Comparison of ENCODE assay signal across 7 mouse cellular contexts in genomic region chr8:83955106-83955957, GRCm38 (mm10). TPM values are rescaled to one million over a fixed set of nuclear protein-coding genes. Genes with fewer than 3 reads are reported as not detected.
A peak's percentile ranks its signal among the peaks of the same experiment; 100 is the strongest.
DNase-seq lines count a peak whose midpoint lies in the region; ATAC-seq lines count a peak whose summit lies in the region.

TSS of gene Gm10644 (minus strand) at chr8:83955205.
TSS of gene Asf1b (plus strand) at chr8:83955507.

- H3K27me3 ChIP-seq in embryonic facial prominence, embryonic 11.5 days (ENCODE audit: control insufficient read depth, insufficient read depth, low read length), result no peaks in the 10 kb centered on the region
- no peaks in the 10 kb centered on the region for H3K27me3 ChIP-seq in limb, embryonic 10.5 days (ENCODE audit: low read depth, poor library complexity, severe bottlenecking)
- H3K27me3 ChIP-seq in midbrain, embryonic 13.5 days, result no peaks in the 10 kb centered on the region

- peak within 1 kb of the TSS; percentile 71 for H3K4me2 ChIP-seq in embryonic facial prominence, embryonic 11.5 days (ENCODE audit: low read depth, low read length)
- H3K4me2 ChIP-seq in midbrain, embryonic 13.5 days (replicated peaks), result peak within 1 kb of the TSS; percentile 93

- peak within 1 kb of the TSS; percentile 56 for H3K9ac ChIP-seq in embryonic facial prominence, embryonic 11.5 days (replicated peaks; ENCODE audit: low read length)
- H3K9ac ChIP-seq in midbrain, embryonic 13.5 days (replicated peaks), result peak within 1 kb of the TSS; percentile 61

- H3K36me3 ChIP-seq in embryonic facial prominence, embryonic 11.5 days (replicated peaks; ENCODE audit: control insufficient read depth, insufficient read depth, low read depth, low read length), result no peaks in the 10 kb centered on the region
- H3K36me3 ChIP-seq in limb, embryonic 10.5 days, result peaks cover 8% of the 10 kb centered on the region; the same call in 1 of the 2 replicates
- no peaks in the 10 kb centered on the region for H3K36me3 ChIP-seq in midbrain, embryonic 13.5 days

- peak; percentile 100 for ATAC-seq in embryonic facial prominence, embryonic 11.5 days (replicated peaks; ENCODE audit: insufficient number of reproducible peaks, low FRiP score, low TSS enrichment, low read depth)
- peak; percentile 88 for ATAC-seq in granulocyte monocyte progenitor cell, adult 5-6 weeks (replicated peaks; ENCODE audit: poor library complexity, severe bottlenecking)
- ATAC-seq in midbrain, embryonic 13.5 days, result peak; percentile 100

- no peaks in the 10 kb centered on the region; the same call in 1 of the 2 replicates for H3K4me1 ChIP-seq in embryonic facial prominence, embryonic 11.5 days (ENCODE audit: control insufficient read depth, insufficient read depth, low read length)
- peaks cover 21% of the 10 kb centered on the region for H3K4me1 ChIP-seq in limb, embryonic 10.5 days
- peaks cover 18% of the 10 kb centered on the region for H3K4me1 ChIP-seq in midbrain, embryonic 13.5 days (replicated peaks)

- DNase-seq in adrenal gland, postnatal 14 days, result peak; percentile 99
- peak; percentile 100 for DNase-seq in embryonic facial prominence, embryonic 11.5 days (ENCODE audit: low spot score)
- peak; percentile 100 for DNase-seq in kidney, adult 11 months
- DNase-seq in limb, embryonic 10.5 days (ENCODE audit: low spot score), result peak; percentile 98
- DNase-seq in spleen, adult 12 weeks (ENCODE audit: low spot score), result peak; percentile 92

- peak within 1 kb of the TSS; percentile 46 for H3K4me3 ChIP-seq in embryonic facial prominence, embryonic 11.5 days (ENCODE audit: low read depth, low read length)
- peak within 1 kb of the TSS; percentile 84 for H3K4me3 ChIP-seq in limb, embryonic 10.5 days
- H3K4me3 ChIP-seq in midbrain, embryonic 13.5 days (replicated peaks), result peak within 1 kb of the TSS; percentile 61

- under 1% methylated on average over 75 of the region's 75 CpGs for WGBS in embryonic facial prominence, embryonic 11.5 days
- WGBS in limb, embryonic 10.5 days, result under 1% methylated on average over 75 of the region's 75 CpGs
- WGBS in midbrain, embryonic 13.5 days, result under 1% methylated on average over 75 of the region's 75 CpGs

- H3K27ac ChIP-seq in embryonic facial prominence, embryonic 11.5 days (replicated peaks; ENCODE audit: low read depth, low read length), result no peak within 1 kb of the TSS
- H3K27ac ChIP-seq in limb, embryonic 10.5 days, result peak within 1 kb of the TSS; percentile 81
- H3K27ac ChIP-seq in midbrain, embryonic 13.5 days, result peak within 1 kb of the TSS; percentile 64; the same call in 1 of the 2 replicates

- no peaks in the 10 kb centered on the region for H3K9me3 ChIP-seq in embryonic facial prominence, embryonic 11.5 days (replicated peaks; ENCODE audit: control insufficient read depth, low read length)
- H3K9me3 ChIP-seq in limb, embryonic 10.5 days (replicated peaks), result no peaks in the 10 kb centered on the region
- H3K9me3 ChIP-seq in midbrain, embryonic 13.5 days, result no peaks in the 10 kb centered on the region

RNA-seq across cellular contexts. Expression of gene Gm10644, which starts in this region (rescaled TPM):
- 1.1 and 1.4 TPM in 2 replicates for total RNA-seq in adrenal gland, postnatal 14 days (2021)
- 0.66 and 0.72 TPM in 2 replicates for polyA plus RNA-seq in embryonic facial prominence, embryonic 11.5 days (2014; fragmentation: Nextera tagmentation; extraction: Ambion mirVana)
- not detected in 2 replicates for total RNA-seq in granulocyte monocyte progenitor cell, adult 5-6 weeks (2014; fragmentation: Nextera tagmentation)
- not detected in 2 replicates for total RNA-seq in granulocyte monocyte progenitor cell, adult 5-6 weeks (2017)
- 0.58 and 0.70 TPM in 2 replicates for polyA plus RNA-seq in limb, embryonic 10.5 days (2016; fragmentation: Nextera tagmentation; extraction: Ambion mirVana)
- 0.70 and 0.94 TPM in 2 replicates for polyA plus RNA-seq in midbrain, embryonic 13.5 days (2015; fragmentation: Nextera tagmentation; extraction: Ambion mirVana)

RNA-seq across cellular contexts. Expression of gene Asf1b, which starts in this region (rescaled TPM):
- 9.7 and 10.7 TPM in 2 replicates for total RNA-seq in adrenal gland, postnatal 14 days (2021)
- 82.6 and 83.0 TPM in 2 replicates for polyA plus RNA-seq in embryonic facial prominence, embryonic 11.5 days (2014; fragmentation: Nextera tagmentation; extraction: Ambion mirVana)
- 36.8 and 53.8 TPM in 2 replicates for total RNA-seq in granulocyte monocyte progenitor cell, adult 5-6 weeks (2014; fragmentation: Nextera tagmentation)
- 29.8 and 33.2 TPM in 2 replicates for total RNA-seq in granulocyte monocyte progenitor cell, adult 5-6 weeks (2017)
- polyA plus RNA-seq in limb, embryonic 10.5 days (2016; fragmentation: Nextera tagmentation; extraction: Ambion mirVana), result 94.6 and 101 TPM in 2 replicates
- polyA plus RNA-seq in midbrain, embryonic 13.5 days (2015; fragmentation: Nextera tagmentation; extraction: Ambion mirVana), result 25.0 and 25.7 TPM in 2 replicates
